ENCODE assay signal across 11 mouse cellular contexts in genomic region chr3:50882249-50882733, GRCm38 (mm10).
DNase-seq lines count a peak whose midpoint lies in the region; ATAC-seq and TF ChIP-seq lines count a peak whose summit lies in the region.
"Had no signal": no experiment of that assay in that cellular context is flagged by ENCODE, and none has a peak within 500 bp of the region (broad histone marks: within the 10 kb centered on the region; RNA-seq: fewer than 3 reads in every experiment).

No protein-coding gene starts in this region.

- DNase-seq in left cerebral cortex, adult 2 months (ENCODE audit: extremely low spot score in 1 of 2, low spot score in 2 of 2): no peak
- no peak for DNase-seq in left cerebral cortex, adult 18-20 months (ENCODE audit: low spot score in 2 of 2)
- peak; percentile 65 for DNase-seq in hindbrain, postnatal 0 days (ENCODE audit: low spot score)
- no peak for DNase-seq in thymus, postnatal 0 days (ENCODE audit: low spot score)
- no peak for DNase-seq in c-Kit-positive CD71-positive TER-119-positive erythroid progenitor cells, embryonic 14.5 days (ENCODE audit: low spot score)
- DNase-seq in adrenal gland, adult (ENCODE audit: inconsistent age in 2 of 2, low spot score in 1 of 2): no peak
- DNase-seq: cerebellum, postnatal 25 days; kidney, postnatal 10 days; thymus, postnatal 14 days had no signal

- H3K4me3 ChIP-seq in left cerebral cortex, adult 2 months: no peak overlapping the region
- H3K4me3 ChIP-seq in forebrain, embryonic 12.5 days (replicated peaks): no peak overlapping the region
- no peak overlapping the region for H3K4me3 ChIP-seq in hindbrain, postnatal 0 days (ENCODE audit: low read length)
- H3K4me3 ChIP-seq in neural tube, embryonic 13.5 days: no peak overlapping the region

- peak overlapping the region; percentile 75 for H3K27ac ChIP-seq in left cerebral cortex, adult 2 months
- H3K27ac ChIP-seq in forebrain, embryonic 12.5 days: peak overlapping the region; percentile 78
- peak overlapping the region; percentile 76; the same call in 1 of the 2 replicates for H3K27ac ChIP-seq in hindbrain, postnatal 0 days
- peak overlapping the region; percentile 19 for H3K27ac ChIP-seq in neural tube, embryonic 13.5 days (replicated peaks)

- TF ChIP-seq CTCF in left cerebral cortex, adult 2 months (IDR thresholded peaks at IDR 0.05): no peak
- no peak for TF ChIP-seq CTCF in hindbrain, postnatal 0 days (IDR thresholded peaks at IDR 0.05; ENCODE audit: low read depth)

- H3K9me3 ChIP-seq in forebrain, embryonic 12.5 days: no peaks in the 10 kb centered on the region
- H3K9me3 ChIP-seq in hindbrain, postnatal 0 days (ENCODE audit: low read length): no peaks in the 10 kb centered on the region
- H3K9me3 ChIP-seq in neural tube, embryonic 13.5 days: no peaks in the 10 kb centered on the region

- no peaks in the 10 kb centered on the region for H3K27me3 ChIP-seq in forebrain, embryonic 12.5 days
- H3K27me3 ChIP-seq in hindbrain, postnatal 0 days (ENCODE audit: insufficient read depth, low read length): no peaks in the 10 kb centered on the region
- no peaks in the 10 kb centered on the region for H3K27me3 ChIP-seq in neural tube, embryonic 13.5 days

- H3K4me1 ChIP-seq in forebrain, embryonic 12.5 days: peaks cover 20% of the 10 kb centered on the region
- peaks cover 7% of the 10 kb centered on the region; the same call in 1 of the 2 replicates for H3K4me1 ChIP-seq in hindbrain, postnatal 0 days (ENCODE audit: insufficient read depth, low read length)
- H3K4me1 ChIP-seq in neural tube, embryonic 13.5 days (replicated peaks): peaks cover 16% of the 10 kb centered on the region

- intact Hi-C loops in left cerebral cortex, adult 2 months (cut with DNase I): no loop called here

- 3% methylated on average over 8 of the region's 8 CpGs for WGBS in forebrain, embryonic 12.5 days
- 17% methylated on average over 8 of the region's 8 CpGs for WGBS in hindbrain, postnatal 0 days
- WGBS in neural tube, embryonic 13.5 days: 12% methylated on average over 8 of the region's 8 CpGs

- no peak overlapping the region for H3K9ac ChIP-seq in forebrain, embryonic 12.5 days
- no peak overlapping the region for H3K9ac ChIP-seq in hindbrain, postnatal 0 days (replicated peaks; ENCODE audit: low read length)
- no peak overlapping the region for H3K9ac ChIP-seq in neural tube, embryonic 13.5 days

- peak overlapping the region; percentile 31; the same call in 1 of the 2 replicates for H3K4me2 ChIP-seq in forebrain, embryonic 12.5 days
- no peak overlapping the region for H3K4me2 ChIP-seq in hindbrain, postnatal 0 days (ENCODE audit: low read depth, low read length)
- peak overlapping the region; percentile 27; the same call in 1 of the 2 replicates for H3K4me2 ChIP-seq in neural tube, embryonic 13.5 days

- H3K36me3 ChIP-seq in forebrain, embryonic 12.5 days (replicated peaks): no peaks in the 10 kb centered on the region
- no peaks in the 10 kb centered on the region for H3K36me3 ChIP-seq in hindbrain, postnatal 0 days (ENCODE audit: insufficient read depth, low read length)
- H3K36me3 ChIP-seq in neural tube, embryonic 13.5 days: no peaks in the 10 kb centered on the region

- ATAC-seq in forebrain, embryonic 12.5 days (ENCODE audit: low FRiP score): peak; percentile 69
- ATAC-seq in hindbrain, postnatal 0 days: peak; percentile 74
- ATAC-seq in neural tube, embryonic 13.5 days (ENCODE audit: low read depth): peak; percentile 70; the same call in 1 of the 2 replicates

Comparison
In these comparisons a context has a peak if more than half of its experiments do, and no peak if none do; other contexts are left out.
1. H3K27ac ChIP-seq: peak in every context shown above with its lines; median percentile 78 in forebrain, embryonic 12.5 days; 76 in hindbrain, postnatal 0 days; 75 in left cerebral cortex, adult 2 months; 19 in neural tube, embryonic 13.5 days.